Mouse (Mus musculus) adrenal gland, postnatal 25 days (tissue): ENCODE measurements at regions not wholly inside any gene's neighbourhood (a gene's known extent, or its start where the extent isn't known, plus 50 kb on each side); places are given as distances from the start of the nearest gene placed in this dataset.
"Not testable (repeated sequence)": the region's sequence is repeated elsewhere in the genome, so short reads cannot be mapped to it uniquely, and the experiment has no call there.

Experiments
- DNase-seq: peaks from one replicate; pipeline ENCODE4 v3.0.0; 2021; ENCODE audit warnings: mixed read lengths

GRCm38 (mm10) chr10:103958183-103958582 is 184.6 kb upstream of the Gm21293 start:
- DNase-seq = no peak

DNA sequence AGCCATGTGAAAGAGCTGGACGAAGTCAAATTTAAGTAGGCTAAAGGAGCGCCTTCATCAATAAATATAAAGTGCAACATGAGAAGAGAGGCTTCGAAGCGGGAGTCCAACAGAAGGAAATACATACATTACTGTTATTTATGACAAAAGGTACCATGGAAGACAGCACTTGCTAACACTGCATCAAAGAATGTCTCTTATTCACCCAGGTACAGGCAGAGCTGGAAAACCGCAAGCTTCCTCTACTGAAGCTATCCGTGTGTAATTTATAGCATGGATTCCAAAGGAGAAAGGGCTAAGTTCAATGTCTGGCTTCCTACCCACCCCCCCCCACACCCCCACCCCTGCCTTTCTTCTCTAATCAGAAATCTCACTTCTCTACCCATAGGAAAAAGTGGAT is 166.7 kb upstream of the Gm21293 start:
- DNase-seq = no peak

- DNase-seq = no peak
These were observed 158.4 kb upstream of the Gm21293 start for GRCm38 (mm10) chr10:103984287-103984956.

GRCm38 (mm10) chr10:104019540-104019939 is 123.2 kb upstream of the Gm21293 start:
- no peak for DNase-seq

GRCm38 (mm10) chr10:104021593-104021992 is 121.2 kb upstream of the Gm21293 start:
- DNase-seq = no peak

- DNase-seq = no peak
These were observed 114.6 kb upstream of the Gm21293 start for GRCm38 (mm10) chr10:104028162-104028561.

DNA sequence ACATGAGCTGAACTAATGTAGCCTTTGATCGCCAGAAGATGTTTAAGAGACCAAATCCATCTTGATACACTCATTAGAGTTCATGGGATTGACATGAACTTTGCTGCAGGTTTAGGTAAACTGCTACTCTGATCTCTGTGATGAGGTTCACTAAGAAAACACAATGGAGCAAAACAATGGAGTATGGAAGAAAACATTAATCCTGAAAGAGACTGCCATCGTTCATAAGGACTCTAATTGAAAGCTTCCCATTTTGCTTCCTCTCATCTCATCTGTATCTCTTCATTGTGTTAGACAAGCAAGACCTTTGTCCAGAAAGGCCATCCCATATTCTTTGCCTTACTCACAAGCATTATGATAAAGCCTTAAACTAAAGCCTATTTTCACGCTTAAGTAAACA is 110.0 kb upstream of the Gm21293 start:
- no peak for DNase-seq

DNA sequence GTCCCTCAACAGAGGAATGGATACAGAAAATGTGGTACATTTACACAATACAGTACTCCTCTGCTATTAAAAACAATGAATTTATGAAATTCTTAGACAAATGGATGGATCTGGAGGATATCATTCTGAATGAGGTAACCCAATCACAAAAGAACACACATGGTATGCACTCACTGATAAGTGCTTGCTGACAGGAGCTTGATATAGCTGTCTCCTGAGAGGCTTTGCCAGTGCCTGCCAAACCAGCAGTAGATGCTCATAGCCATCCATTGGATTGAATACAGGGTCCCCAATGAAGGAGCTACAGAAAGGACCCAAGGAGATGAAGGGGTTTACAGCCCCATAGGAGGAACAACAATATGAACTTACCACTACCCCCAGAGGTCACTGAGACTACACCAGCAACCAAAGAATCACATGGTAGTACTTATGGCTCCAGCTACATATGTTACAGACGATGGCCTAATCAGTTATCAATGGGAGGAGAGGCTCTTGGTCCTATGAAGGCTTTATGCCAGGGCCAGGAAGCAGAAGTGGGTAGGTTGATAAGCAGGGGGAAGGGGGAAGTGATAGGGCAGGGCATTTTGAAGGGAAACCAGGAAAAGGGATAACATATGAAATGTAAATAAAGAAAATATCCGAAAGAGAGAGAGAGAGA is 100.9 kb upstream of the Gm21293 start:
- not testable (repeated sequence) for DNase-seq

GRCm38 (mm10) chr10:104042387-104042775 is 100.4 kb upstream of the Gm21293 start:
- DNase-seq = no peak

DNA sequence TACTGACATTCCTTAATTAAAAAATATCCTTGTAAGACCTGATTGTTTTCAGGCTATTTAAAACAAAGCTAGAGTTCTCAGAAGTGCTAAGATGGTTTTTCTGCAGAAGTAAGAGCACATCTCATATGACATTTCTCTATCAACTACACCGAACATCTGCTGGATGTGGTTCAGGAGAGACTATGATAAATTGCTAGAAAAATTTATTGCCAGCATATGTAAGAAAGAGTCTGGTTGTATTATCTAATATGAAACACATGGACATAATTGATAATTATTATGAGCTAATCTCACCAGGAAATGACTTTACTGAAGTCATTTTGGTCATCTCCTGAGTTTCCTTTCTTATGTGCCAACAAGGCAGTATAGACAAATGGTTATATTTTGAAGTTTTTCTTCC is 99.2 kb upstream of the Gm21293 start:
- no peak for DNase-seq
